Mouse (Mus musculus) kidney, adult 2 months (tissue): ENCODE results near the gene Traf3ip3.

Experiments
- CTCF ChIP-seq: fragments of 200-500 bp; conservative IDR thresholded peaks from 2 replicates; pipeline ENCODE4 v1.5.1; 2011; ENCODE audit warnings: low read depth, mild to moderate bottlenecking, control low read depth, low read length, moderate library complexity, mixed read lengths; ENCODE audit not compliant: insufficient read depth, insufficient read length
- POLR2A ChIP-seq: fragments of 200-500 bp; IDR thresholded peaks from one replicate; pipeline ENCODE4 v1.6.1; 2011; ENCODE audit warnings: low read depth, low read length, control low read depth

GRCm38 (mm10) chr1:193173810-193174129, 27.7 kb downstream of the Traf3ip3 start:
- no peak for TF ChIP-seq CTCF
- no peak for TF ChIP-seq POLR2A
